Mouse (Mus musculus) spleen, postnatal 36 days (tissue): ENCODE results near the gene Pnmt.

Source experiments
- DNase-seq, 2 experiments: peaks; one replicate each; pipeline ENCODE4 v3.0.0; 2022; ENCODE audit warnings: low spot score in 2 of 2, mixed read lengths in 1 of 2

Pnmt gene

DNA sequence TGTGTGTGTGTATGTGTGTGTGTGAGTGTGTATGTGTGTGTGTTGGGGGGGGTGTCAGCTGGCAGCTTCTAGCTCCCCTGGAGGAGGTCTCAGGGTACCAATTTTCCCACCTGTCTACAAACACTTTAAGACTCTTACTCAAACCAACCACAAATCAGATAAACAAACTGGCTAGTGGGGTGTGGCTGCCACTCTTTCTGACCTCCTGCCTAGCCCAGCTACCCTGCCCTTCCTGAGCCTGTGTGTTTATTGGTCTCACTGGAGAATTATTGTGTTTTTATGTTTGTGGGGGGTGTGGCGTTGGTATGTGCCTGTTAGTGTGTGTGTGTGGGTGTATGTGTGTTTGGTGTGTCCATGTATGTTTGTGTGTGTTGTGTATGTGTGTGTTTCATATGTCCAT lies 30.8 kb downstream of the Pnmt start:
- DNase-seq: no peak

DNA sequence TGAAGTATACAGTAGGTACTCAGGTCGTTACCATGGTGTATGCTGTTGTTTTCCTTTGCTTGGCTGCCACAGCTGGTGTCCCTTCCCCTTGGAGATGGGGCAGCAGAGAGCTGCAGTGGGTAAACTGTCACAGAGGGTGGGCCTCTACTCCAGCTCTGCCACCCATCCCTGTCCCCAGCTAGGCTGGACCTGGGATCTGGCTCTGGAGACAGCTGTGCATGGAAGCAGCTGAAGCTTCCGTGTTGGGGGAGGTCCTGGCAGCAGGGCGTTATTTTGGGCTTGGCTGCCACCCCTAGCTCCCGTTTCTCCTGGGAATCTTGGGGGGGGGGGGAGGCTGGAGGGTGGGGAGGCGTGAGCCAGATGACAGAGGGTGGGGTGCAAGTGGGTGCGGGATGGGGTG lies 32.0 kb downstream of the Pnmt start:
- no peak for DNase-seq

GRCm38 (mm10) chr11:98418939-98419547 lies 32.8 kb downstream of the Pnmt start:
- no peak for DNase-seq

GRCm38 (mm10) chr11:98426592-98426991 lies 40.3 kb downstream of the Pnmt start:
- no peak for DNase-seq

DNA sequence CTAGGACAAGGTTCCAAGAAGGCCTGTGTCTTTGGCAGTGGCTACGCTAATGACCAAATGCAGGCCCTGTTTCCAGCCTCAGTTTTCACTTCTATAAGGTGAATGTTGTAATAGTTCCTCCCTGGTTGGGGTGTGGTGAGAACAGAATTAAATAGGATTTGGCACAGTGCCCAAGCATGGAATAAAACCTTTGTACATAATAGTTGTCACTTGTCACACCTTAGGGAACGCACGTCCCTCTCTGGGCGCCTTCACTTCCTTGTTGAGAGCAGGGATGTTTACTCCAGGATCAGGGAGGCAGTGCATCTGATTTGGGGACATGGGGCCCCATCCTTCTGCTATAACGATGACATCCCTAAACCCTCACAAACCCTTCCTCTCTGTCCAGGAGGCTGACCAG lies 42.2 kb downstream of the Pnmt start:
- DNase-seq: no peak

DNA sequence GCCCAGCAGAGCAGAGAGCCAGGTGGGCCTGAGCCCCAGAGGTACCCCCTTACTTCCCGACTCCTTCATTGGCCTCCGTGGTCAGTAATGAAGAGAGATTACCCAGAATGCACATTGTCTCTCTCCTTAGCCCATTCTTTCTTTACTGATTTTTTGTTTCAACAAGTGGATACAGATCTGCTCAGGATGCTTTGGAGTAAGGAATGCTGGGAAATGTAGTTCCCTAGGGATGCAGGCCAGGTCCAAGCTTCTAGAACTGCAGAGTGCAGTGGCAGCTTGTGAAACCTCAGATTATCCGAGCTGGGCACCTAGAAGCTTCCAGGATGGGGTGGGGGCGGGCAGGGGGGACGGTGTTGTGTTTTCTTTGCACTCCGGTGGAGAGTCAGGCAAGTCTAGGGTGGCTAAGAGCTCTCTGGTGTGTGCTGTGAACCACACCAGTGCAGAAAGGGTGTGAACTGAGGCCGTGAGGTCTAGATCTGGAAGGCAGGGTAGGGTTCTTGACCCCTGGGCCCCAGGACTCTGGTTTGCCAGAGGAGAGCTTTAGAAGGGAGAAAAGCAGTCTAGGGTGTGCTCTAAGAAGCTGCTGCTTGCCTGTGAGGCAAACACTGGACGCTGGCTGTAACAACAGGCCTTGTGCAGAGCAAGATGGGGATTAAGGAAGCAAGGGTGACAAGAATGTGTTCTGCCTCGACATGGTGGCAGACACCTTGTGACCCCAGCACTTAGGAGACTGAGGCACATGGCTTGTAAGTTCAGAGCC lies 45.7 kb downstream of the Pnmt start:
- no peak for DNase-seq

DNA sequence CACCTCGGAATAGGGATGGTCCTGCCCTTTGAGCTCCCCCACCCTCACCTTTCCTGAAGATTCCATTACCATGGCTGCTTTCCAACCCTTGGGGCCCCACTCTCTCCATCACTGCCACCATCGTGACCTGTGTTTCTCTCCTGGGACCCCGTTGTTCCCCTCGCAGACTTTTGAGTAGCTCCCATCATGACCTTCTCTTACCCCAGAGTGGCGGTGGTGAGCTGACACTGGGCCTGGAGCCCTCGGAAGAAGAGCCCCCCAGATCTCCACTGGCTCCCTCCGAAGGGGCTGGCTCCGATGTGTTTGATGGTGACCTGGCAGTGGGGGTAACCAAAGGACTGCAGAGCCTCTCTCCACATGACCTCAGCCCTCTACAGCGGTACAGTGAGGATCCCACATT lies 49.5 kb downstream of the Pnmt start:
- no peak for DNase-seq

DNA sequence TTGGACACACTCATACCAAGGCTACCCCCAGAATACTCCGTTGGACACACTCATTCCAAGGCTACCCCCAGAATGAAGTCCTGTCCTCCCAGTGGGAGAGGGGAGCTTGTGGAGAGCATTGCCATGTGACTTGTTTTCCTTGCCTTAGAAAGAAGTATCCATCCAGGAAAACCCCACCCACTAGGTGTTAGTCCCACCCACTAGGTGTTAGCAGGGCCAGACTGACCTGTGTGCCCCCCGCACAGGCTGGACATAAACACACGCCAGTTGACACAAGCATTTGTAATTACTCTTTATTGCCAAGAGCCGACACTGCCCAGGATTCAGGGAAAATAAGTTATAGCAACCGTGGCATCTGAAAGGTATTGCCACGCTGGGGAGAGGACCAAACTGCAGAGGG lies 51.2 kb downstream of the Pnmt start:
- DNase-seq: no peak
